Mouse (Mus musculus) olfactory bulb, adult 2 months (tissue): ENCODE data around the gene Strada.

Experiments used
- CTCF ChIP-seq: fragments of 200-500 bp; IDR thresholded peaks from 2 replicates; pipeline ENCODE4 v1.5.1; 2012; ENCODE audit warnings: low read depth, mild to moderate bottlenecking, low read length, moderate library complexity; ENCODE audit not compliant: insufficient read depth
- POLR2A ChIP-seq: fragments of 200-500 bp; IDR thresholded peaks from 2 replicates; pipeline ENCODE4 v1.6.1; 2012; ENCODE audit warnings: mild to moderate bottlenecking, low read depth, low read length, moderate library complexity; ENCODE audit not compliant: insufficient read depth

GRCm38 (mm10) chr11:106125827-106126226 is 76.1 kb downstream of the Strada start:
- TF ChIP-seq POLR2A = no peak
- no peak for TF ChIP-seq CTCF
